Mouse (Mus musculus): ENCODE data around the gene Sctr. TPM values are rescaled to one million over a fixed set of nuclear protein-coding genes. Genes with fewer than 3 reads are reported as not detected.
"Not testable (repeated sequence)": the region's sequence is repeated elsewhere in the genome, so short reads cannot be mapped to it uniquely, and the experiment has no call there.

Gene Sctr
- polyA plus RNA-seq, 1 experiment from 2014 or later = not detected

DNA sequence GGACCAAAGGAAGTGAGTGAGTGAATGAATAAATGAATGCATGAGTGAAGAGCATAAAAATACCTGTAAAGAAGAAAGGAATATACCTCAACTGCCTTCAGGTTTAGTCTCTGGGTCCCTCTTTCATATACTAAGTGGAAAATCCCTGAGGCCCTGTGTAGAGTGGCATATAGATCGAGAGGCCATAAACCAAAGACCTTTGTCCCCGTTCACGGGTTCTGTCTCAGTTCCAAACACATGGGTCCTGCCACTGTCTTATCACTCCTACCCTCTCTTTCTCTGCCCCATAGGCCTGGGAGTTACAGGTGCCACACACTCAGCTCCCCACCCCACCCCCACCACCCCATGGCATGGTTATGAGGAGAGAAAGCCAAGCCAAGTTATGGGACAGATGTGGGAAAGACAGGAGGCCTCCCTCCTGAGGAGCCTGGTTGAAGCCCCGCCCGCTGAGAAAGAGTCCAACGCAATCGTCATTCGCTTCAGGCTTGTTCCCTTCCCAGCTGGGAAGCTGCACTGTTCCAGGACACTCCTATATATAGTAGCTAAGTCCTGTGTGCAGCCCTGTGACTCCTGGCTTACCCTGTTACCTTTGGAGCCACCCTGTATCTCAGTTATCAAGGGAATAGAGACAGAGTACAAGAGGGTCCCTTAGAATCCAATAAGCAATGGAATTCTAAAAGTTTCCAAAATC is 84.3 kb downstream of the Sctr start:
- 95% methylated on average over 8 of the region's 8 CpGs for WGBS (ENCODE audit: missing documents)

DNA sequence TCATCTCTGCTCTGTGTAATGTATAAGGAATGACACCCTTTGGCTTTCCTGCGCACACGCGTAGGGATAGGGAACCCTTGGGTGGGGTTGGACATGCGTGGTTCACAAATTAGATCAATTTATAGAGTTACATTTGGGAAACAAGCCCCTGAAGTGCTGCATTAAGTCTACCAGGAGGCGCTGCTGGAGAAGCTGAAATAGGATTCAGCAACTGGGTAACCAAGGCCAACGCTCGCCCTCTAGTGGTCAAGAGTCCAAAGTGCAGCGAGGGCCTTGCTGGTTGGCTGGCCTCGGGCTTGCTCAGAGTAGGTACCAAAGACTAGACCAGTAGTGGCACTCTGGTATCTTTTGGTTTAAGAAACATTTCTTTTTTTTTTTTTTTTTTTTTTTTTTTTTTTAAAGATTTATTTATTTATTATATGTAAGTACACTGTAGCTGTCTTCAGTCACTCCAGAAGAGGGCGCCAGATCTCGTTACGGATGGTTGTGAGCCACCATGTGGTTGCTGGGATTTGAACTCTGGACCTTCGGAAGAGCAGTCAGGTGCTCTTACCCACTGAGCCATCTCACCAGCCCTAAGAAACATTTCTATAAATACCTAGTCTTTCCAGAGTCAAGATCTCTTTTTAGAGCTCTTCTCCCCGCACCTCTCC is 86.9 kb downstream of the Sctr start:
- not testable (repeated sequence) for H3K79me2 ChIP-seq (ENCODE audit: inconsistent target); H3K4me3 ChIP-seq (ENCODE audit: inconsistent target); H3K27ac ChIP-seq; H3K36me3 ChIP-seq (ENCODE audit: inconsistent target)
- whole genome bisulfite sequencing (ENCODE audit: missing documents) = 46% methylated on average over 11 of the region's 14 CpGs

More for the DNA sequence above, 84.3 kb downstream of the Sctr start:
- Histone ChIP-seq H3K4me3 (ENCODE audit: inconsistent target) (no peak overlapping the region), H3K36me3 (ENCODE audit: inconsistent target) (no peaks in the 10 kb centered on the region), H3K79me2 (ENCODE audit: inconsistent target) (no peaks in the 10 kb centered on the region), H3K27ac (no peak overlapping the region)

DNA sequence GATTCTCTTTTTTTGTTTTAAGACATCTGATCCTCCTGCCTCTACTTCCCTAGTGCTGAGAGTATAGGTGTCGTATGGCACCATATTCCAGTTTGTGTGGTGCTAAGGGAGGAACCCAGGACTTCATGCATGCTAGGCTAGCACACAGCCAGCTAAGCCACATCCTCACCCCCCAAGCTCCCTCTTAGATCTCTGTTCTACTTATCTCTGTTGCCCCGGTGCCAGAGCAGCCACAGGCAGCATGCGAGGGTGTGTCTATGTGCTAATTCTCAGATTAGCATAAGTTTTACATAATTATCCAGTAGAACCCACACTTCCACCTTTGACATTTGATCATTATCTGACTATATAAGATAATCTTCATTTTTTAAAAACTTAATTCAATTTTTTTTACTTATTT is 88.2 kb downstream of the Sctr start:
- H3K27ac ChIP-seq = no peak overlapping the region
- WGBS (ENCODE audit: missing documents) = 62% methylated on average over 3 of the region's 3 CpGs

DNA sequence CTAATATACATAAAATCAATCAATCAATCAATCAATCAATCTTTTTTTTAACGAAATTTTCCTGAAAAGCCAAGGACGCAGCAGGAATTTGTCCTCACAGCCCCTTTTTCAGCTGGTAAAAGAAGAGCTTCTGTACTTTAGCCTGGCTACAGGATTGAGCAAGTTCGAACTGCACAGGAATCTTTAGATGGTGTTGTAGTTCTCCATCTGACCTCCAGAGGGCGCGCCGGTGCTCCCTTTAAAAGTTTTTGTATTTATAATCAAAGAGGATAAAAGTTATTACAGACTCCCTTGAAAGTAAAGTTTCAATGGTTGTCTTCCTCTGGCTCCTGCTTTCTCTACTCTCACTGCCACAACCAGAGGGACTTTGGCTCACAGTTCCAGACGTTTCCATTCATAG is 91.6 kb downstream of the Sctr start:
- 14% methylated on average over 7 of the region's 7 CpGs for WGBS (ENCODE audit: missing documents)
- Histone ChIP-seq H3K4me3 (ENCODE audit: inconsistent target) (no peak overlapping the region), H3K27ac (no peak overlapping the region), H3K36me3 (ENCODE audit: inconsistent target) (no peaks in the 10 kb centered on the region), H3K79me2 (ENCODE audit: inconsistent target) (no peaks in the 10 kb centered on the region)

More for the DNA sequence above, 88.2 kb downstream of the Sctr start:
- Histone ChIP-seq H3K36me3 (ENCODE audit: inconsistent target) (no peaks in the 10 kb centered on the region), H3K79me2 (ENCODE audit: inconsistent target) (no peaks in the 10 kb centered on the region), H3K4me3 (ENCODE audit: inconsistent target) (no peak overlapping the region)

DNA sequence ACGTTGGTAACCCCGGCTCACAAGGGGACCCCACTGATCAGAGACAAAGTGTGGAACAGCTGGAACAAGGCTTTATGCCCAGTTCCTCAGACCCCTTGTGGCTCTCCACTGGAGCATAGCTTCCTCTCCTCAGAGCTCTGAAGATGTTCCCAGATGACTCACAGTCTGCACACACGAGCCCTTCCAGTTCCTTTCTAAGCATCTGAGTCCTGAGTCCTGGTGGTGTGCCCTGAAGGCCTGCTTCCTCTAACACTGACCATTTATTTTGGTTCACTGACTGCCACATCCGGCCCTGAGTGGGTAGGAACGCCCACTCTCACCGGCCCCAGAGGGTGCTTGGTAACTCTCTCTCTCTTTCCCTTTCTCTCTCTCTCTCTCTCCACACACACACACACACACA is 92.8 kb downstream of the Sctr start:
- Histone ChIP-seq H3K79me2 (ENCODE audit: inconsistent target) (no peaks in the 10 kb centered on the region), H3K36me3 (ENCODE audit: inconsistent target) (no peaks in the 10 kb centered on the region), H3K27ac (peak overlapping the region; percentile 82), H3K4me3 (ENCODE audit: inconsistent target) (no peak overlapping the region)
- 8% methylated on average over 6 of the region's 6 CpGs for WGBS (ENCODE audit: missing documents)

DNA sequence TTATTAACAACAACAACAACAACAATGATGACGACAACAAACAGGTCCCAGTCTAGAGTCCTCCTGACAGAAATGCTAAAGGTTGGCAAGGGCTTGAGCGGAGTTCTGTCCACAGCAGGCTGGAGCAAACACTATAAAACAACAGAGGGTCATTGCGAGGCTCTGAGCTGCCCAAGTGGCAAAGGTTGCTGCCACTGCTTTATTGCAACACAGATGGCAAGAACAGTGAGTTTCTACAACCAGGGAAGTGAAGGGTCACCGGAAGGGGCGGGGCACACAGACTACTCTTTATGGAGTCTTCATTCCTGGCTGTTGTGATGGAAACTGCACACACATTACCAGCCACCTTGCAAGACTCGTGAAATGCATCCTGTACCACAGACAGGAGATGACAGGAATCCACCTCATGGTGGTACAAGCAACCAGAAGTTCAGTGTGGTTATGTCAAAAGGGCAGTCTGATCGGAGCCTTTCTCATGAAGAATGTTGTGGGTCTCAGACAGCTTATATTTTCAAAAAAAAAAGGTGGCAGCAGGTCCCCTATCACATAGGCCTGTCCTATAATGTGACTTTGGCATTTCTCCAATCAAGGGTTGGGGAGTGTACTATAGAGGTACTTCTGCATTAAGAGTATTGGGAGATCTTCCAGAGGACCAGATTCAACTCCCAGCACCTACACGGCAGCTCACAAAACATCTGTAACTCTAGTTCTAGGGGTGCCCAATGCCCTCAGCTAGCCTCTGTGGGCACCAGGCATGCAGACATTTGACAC is 93.9 kb downstream of the Sctr start:
- no peak overlapping the region for H3K4me3 ChIP-seq (ENCODE audit: inconsistent target)
- H3K79me2 ChIP-seq (ENCODE audit: inconsistent target) = no peaks in the 10 kb centered on the region
- 66% methylated on average over 8 of the region's 8 CpGs for WGBS (ENCODE audit: missing documents)
- H3K36me3 ChIP-seq (ENCODE audit: inconsistent target) = no peaks in the 10 kb centered on the region
- peak overlapping the region; percentile 82 for H3K27ac ChIP-seq

DNA sequence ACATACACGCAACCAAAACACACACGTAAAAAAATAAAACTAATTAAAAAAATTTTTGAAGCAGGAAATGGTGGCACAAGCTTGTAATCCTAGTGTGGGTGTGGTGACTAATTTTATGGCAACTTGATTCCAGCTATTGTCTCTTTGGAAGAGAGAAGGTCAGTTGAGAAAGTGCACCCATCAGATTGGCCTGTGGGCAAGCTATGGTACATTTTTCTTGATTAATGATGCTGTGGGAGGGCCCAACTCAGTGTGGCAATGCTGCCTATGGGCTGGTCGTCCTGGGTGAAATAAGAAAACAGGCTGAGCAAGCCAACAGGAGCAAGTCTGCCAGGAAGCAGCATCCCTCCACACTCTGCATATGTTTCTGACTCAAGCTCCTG is 94.5 kb downstream of the Sctr start:
- no peak overlapping the region for H3K27ac ChIP-seq
- WGBS (ENCODE audit: missing documents) = 84% methylated on average over 3 of the region's 3 CpGs
- no peaks in the 10 kb centered on the region for H3K79me2 ChIP-seq (ENCODE audit: inconsistent target)
- H3K36me3 ChIP-seq (ENCODE audit: inconsistent target) = no peaks in the 10 kb centered on the region
- no peak overlapping the region for H3K4me3 ChIP-seq (ENCODE audit: inconsistent target)

DNA sequence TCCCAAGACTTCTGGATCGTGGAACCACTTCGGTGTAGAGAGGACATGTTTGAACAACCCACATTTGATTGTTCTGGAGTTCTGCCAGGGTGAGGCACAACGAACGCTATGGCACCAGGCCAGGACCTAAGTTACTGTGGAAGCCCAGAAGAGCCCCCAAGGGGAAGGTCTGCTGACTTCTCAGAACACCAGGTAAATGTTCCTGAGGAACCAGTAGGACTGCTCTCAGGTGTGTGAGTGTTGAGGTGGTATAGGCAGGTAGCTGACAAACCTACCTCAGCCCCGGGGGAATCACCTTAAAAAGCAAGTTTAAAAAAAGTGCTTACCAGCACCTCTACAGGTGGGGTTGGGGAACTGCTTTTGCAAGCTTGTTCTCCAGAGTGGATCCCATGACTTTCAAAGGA is 98.9 kb downstream of the Sctr start:
- 59% methylated on average over 5 of the region's 5 CpGs for WGBS (ENCODE audit: missing documents)
- Histone ChIP-seq H3K36me3 (ENCODE audit: inconsistent target) (no peaks in the 10 kb centered on the region), H3K27ac (no peak overlapping the region), H3K4me3 (ENCODE audit: inconsistent target) (no peak overlapping the region), H3K79me2 (ENCODE audit: inconsistent target) (no peaks in the 10 kb centered on the region)

DNA sequence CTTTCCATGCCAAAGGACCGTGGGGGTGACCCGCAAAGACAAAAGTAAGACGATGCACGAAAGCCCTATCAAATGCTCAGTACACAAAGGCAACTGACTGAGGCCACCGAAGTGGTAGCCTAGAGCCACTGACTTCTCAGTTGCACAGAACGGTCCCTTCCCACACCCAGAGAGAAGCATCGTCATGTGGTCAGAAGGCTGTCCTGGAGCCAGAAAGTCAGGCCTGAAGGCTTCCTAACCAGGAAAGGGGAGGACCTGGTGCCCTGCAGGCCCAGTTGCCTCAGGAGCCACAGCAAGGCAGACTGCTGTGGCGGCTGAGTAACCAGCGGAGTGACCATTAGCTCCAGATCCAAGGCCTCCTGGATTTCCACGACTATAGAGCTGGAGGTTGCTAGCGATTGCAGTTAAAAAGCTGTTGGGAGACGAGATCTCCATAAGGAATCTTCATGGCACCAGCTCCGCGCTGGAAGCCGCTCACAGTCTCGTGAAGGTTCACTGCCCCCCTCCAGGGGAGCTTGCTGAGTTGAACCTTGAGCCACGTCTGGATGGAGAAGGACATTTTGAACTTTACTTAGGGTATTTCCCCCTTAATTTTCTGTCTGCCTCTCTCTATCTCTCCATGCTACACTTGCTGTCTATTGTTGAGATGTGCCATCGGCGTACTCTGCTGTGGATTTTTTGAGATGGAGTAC is 103.2 kb downstream of the Sctr start:
- H3K27ac ChIP-seq = no peak overlapping the region
- H3K36me3 ChIP-seq (ENCODE audit: inconsistent target) = peaks cover 22% of the 10 kb centered on the region
- no peak overlapping the region for H3K4me3 ChIP-seq (ENCODE audit: inconsistent target)
- H3K79me2 ChIP-seq (ENCODE audit: inconsistent target) = no peaks in the 10 kb centered on the region
- 95% methylated on average over 19 of the region's 19 CpGs for WGBS (ENCODE audit: missing documents)

DNA sequence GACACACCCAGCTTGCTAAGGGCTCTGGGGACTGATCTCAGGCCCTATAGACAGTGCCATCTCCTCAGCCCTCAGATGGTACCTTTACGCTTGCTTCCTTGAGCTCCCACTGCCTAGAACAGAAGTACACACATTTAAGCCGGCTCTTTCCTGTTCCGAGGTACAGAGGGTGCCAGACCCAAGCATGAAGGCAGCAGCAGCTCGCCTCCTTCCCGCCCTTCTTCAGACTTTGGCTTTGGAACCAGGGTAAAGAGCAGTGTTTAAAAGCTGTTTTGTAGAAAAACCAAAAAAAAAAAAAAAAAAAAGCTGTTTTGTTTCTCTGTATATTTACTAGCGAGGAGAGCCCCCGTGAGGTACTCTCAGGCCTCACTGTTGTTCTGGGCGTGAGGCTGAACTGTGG is 105.1 kb downstream of the Sctr start:
- Histone ChIP-seq H3K4me3 (ENCODE audit: inconsistent target) (no peak overlapping the region), H3K27ac (no peak overlapping the region), H3K79me2 (ENCODE audit: inconsistent target) (no peaks in the 10 kb centered on the region; the same call in 1 of the 2 replicates), H3K36me3 (ENCODE audit: inconsistent target) (peaks cover 39% of the 10 kb centered on the region)
- 92% methylated on average over 8 of the region's 8 CpGs for WGBS (ENCODE audit: missing documents)

DNA sequence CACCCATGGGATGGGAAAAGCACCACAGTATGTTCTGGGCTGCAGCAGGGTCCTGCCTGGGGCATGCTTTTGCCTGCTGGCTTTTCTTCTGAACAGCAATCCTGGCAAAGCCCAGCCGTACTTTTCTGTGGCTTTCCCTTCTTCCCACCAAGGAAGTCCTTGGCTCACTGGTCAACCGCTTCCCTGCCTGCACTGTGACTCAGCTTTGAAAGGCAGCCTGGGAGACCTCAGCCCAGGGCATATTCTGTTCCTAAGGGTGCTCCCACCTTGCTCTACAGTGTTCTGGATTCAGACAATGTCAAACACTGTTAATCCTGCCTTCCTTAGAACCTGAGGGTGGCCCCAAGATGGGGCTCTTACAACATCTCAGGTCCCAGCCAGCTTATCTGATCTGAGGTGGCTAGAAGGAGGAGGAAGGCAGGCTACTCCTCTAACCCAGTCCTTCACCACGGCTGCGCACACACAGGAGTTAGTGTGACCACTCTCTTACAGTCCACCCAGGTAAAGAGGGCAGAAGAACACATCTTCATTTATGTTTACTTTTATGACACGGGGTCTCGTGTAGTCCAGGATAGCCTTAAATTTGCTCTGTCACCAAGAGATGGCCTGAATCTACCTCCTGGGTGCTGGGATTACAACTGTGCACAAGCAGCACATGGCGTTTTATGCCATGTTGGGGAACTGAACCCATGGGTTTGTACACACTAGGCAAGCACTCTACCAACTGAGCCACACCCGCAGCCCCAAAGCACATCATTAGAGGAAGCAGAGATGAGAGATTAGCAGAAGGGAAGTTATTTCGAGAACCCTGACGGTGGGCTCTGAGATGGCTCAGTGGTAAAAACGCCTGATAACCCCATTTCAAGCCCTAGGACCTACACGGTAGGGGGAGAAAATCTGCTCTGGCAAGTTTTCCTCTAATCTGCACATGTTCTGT is 105.8 kb downstream of the Sctr start:
- Histone ChIP-seq H3K27ac (no peak overlapping the region), H3K79me2 (ENCODE audit: inconsistent target) (peaks cover 7% of the 10 kb centered on the region), H3K4me3 (ENCODE audit: inconsistent target) (no peak overlapping the region), H3K36me3 (ENCODE audit: inconsistent target) (peaks cover 39% of the 10 kb centered on the region)
- WGBS (ENCODE audit: missing documents) = 53% methylated on average over 12 of the region's 12 CpGs
